Mouse (Mus musculus) heart, embryonic 14.5 days (tissue): Measurements from ENCODE around the gene Tfrc. TPM values are rescaled to one million over a fixed set of nuclear protein-coding genes. Genes with fewer than 3 reads are reported as not detected.

ENCODE experiments used
- ATAC-seq: fragments of 200-750 bp; cut with Nextera tagmentation; 2 replicates; pipeline ENCODE4 v1.8.0; 2017; ENCODE audit warnings: low read depth, moderate TSS enrichment; ENCODE audit not compliant: insufficient number of reproducible peaks, insufficient read depth, low FRiP score
- H3K27ac ChIP-seq, 2 experiments: fragments of 200-500 bp in 1 of 2; fragments of 300-500 bp in 1 of 2; sonication (generic) in 1 of 2; replicated peaks in 1 of 2; 2 replicates each; pipeline ENCODE4 v1.5.1; 2012 to 2014; ENCODE audit warnings: low read depth in 2 of 2, low read length in 2 of 2, control low read depth in 1 of 2, mild to moderate bottlenecking in 1 of 2, mixed read lengths in 1 of 2; ENCODE audit not compliant: control insufficient read depth in 1 of 2, insufficient read depth in 1 of 2
- H3K27me3 ChIP-seq: fragments of 300-500 bp; sonication (generic); 2 replicates; pipeline ENCODE4 v1.6.1; 2014; ENCODE audit warnings: mild to moderate bottlenecking, low read length, control low read depth; ENCODE audit not compliant: control insufficient read depth, insufficient read depth
- H3K36me3 ChIP-seq: fragments of 300-500 bp; sonication (generic); 2 replicates; pipeline ENCODE4 v1.6.1; 2014; ENCODE audit warnings: mild to moderate bottlenecking, control low read depth, low read length, mixed read lengths; ENCODE audit not compliant: control insufficient read depth, insufficient read depth
- H3K4me1 ChIP-seq, 2 experiments: fragments of 200-500 bp in 1 of 2; fragments of 300-500 bp in 1 of 2; sonication (generic) in 1 of 2; 2 replicates each; pipeline ENCODE4 v1.6.1; 2012 to 2014; ENCODE audit warnings: low read length in 2 of 2, control low read depth in 1 of 2, mixed read lengths in 1 of 2; ENCODE audit not compliant: control insufficient read depth in 2 of 2, insufficient read depth in 2 of 2
- H3K4me2 ChIP-seq: fragments of 300-500 bp; sonication (generic); 2 replicates; pipeline ENCODE4 v1.6.1; 2014; ENCODE audit warnings: mild to moderate bottlenecking, low read length
- H3K4me3 ChIP-seq, 2 experiments: fragments of 200-500 bp in 1 of 2; fragments of 300-500 bp in 1 of 2; sonication (generic) in 1 of 2; 2 replicates each; pipeline ENCODE4 v1.5.1; 2012 to 2014; ENCODE audit warnings: low read length in 2 of 2, mild to moderate bottlenecking in 2 of 2, control low read depth in 1 of 2, low read depth in 1 of 2, moderate library complexity in 1 of 2; ENCODE audit not compliant: control insufficient read depth in 1 of 2, insufficient read depth in 1 of 2
- H3K9ac ChIP-seq: fragments of 300-500 bp; sonication (generic); 2 replicates; pipeline ENCODE4 v1.6.1; 2014; ENCODE audit warnings: mild to moderate bottlenecking, low read length
- H3K9me3 ChIP-seq: fragments of 300-500 bp; sonication (generic); 2 replicates; pipeline ENCODE4 v1.6.1; 2016; ENCODE audit warnings: low read length, control low read depth; ENCODE audit not compliant: control insufficient read depth
- WGBS: fragments of 180-500 bp; shearing (Covaris S2); extraction: QIAGEN DNeasy Blood & Tissue Kit; methylation state at CpG from one replicate; pipeline ENCODE4 v1.1.7; 2014; 5-methylcytosine and 5-hydroxymethylcytosine counted together
- polyA plus RNA-seq: library from polyadenylated mRNA; unstranded; fragments of >200 nt; fragmentation: Nextera tagmentation; extraction: Ambion mirVana; gene quantifications from 2 replicates; pipeline ENCODE4 v1.2.1, GENCODE M21; 2014

Gene Tfrc
- polyA plus RNA-seq, 1 experiment from 2014 or later: 48.6 TPM

GRCm38 (mm10) chr16:32642280-32642679, 33.6 kb downstream of the Tfrc start:
- Histone ChIP-seq H3K36me3 (no peaks in the 10 kb centered on the region), H3K4me3 (no peak overlapping the region), H3K4me1 (peaks cover 14 to 17% of the 10 kb centered on the region in 2 experiments), H3K4me2 (no peak overlapping the region), H3K9me3 (no peaks in the 10 kb centered on the region), H3K27me3 (no peaks in the 10 kb centered on the region), H3K27ac (no peak overlapping the region), H3K9ac (no peak overlapping the region)
- WGBS: 73% methylated on average over 13 of the region's 13 CpGs
- ATAC-seq: no peak

- peaks cover 14% of the 10 kb centered on the region in 2 experiments for H3K4me1 ChIP-seq
- under 1% methylated on average over 34 of the region's 40 CpGs for WGBS
- peak; percentile 86 for ATAC-seq
- peak within 1 kb of the TSS; percentile 90 for H3K9ac ChIP-seq
- H3K9me3 ChIP-seq: no peaks in the 10 kb centered on the region
- no peaks in the 10 kb centered on the region for H3K27me3 ChIP-seq
- peak within 1 kb of the TSS in 1 of 2 experiments; percentile 66; a peak in 2 of 4 replicates for H3K27ac ChIP-seq
- H3K4me3 ChIP-seq: peak within 1 kb of the TSS; percentile 74 to 83
- peak within 1 kb of the TSS; percentile 93 for H3K4me2 ChIP-seq
- no peaks in the 10 kb centered on the region for H3K36me3 ChIP-seq
These were observed 34.9 kb downstream of the Tfrc start, which contains the start of gene Tnk2 for GRCm38 (mm10) chr16:32643661-32644061. Gene Tnk2, plus strand, starts transcription at chr16:32643874.

DNA sequence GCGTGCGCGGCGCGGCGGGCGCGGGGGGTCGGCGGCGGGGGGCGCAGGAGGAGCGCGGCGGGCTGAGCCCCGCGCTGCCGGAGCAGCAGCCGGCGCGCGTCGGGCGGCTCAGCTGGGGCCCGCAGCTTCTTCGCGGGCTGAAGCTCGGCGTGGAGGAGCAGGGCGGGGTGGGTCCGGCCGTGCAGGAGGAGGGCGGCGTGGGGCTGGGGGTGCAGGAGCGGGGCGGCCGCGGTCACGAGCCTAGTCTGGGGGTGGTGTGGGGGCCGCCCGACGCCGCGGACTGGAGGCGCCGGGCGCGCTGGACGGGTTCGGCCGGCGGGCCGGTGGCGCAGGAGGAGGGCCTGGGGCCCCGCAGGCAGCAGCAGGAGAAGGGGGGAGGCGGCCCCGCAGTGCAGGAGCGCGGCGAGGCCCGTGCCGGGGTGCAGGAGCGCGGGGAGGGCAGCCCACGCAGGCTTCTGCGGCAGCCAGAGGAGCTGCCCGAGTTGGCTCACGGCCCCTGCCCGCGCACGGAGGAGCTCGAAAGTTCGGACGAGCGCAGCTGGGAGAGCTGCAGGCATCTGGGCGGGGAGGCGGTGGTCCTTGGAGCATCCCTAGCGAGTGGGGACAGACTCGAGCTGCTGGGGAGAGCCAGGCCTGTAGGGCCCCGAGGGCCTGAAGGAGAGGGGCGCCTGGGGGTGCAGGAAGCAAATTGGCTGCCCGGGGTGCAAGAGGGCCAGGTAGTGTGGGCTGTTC, 35.5 kb downstream of the Tfrc start:
- no peaks in the 10 kb centered on the region for H3K9me3 ChIP-seq
- under 1% methylated on average over 70 of the region's 82 CpGs for WGBS

GRCm38 (mm10) chr16:32644801-32645170, 36.1 kb downstream of the Tfrc start:
- H3K36me3 ChIP-seq: no peaks in the 10 kb centered on the region

More for the DNA sequence above, 35.5 kb downstream of the Tfrc start:
- H3K4me1 ChIP-seq: peaks cover 14% of the 10 kb centered on the region in 2 experiments
- H3K27me3 ChIP-seq: no peaks in the 10 kb centered on the region
- H3K27ac ChIP-seq: peak overlapping the region in 1 of 2 experiments; percentile 66; a peak in 2 of 4 replicates
- peak overlapping the region; percentile 93 for H3K4me2 ChIP-seq
- ATAC-seq: peak; percentile 70
- H3K36me3 ChIP-seq: no peaks in the 10 kb centered on the region
- H3K9ac ChIP-seq: peak overlapping the region; percentile 90
- H3K4me3 ChIP-seq: peak overlapping the region; percentile 74 to 83

DNA sequence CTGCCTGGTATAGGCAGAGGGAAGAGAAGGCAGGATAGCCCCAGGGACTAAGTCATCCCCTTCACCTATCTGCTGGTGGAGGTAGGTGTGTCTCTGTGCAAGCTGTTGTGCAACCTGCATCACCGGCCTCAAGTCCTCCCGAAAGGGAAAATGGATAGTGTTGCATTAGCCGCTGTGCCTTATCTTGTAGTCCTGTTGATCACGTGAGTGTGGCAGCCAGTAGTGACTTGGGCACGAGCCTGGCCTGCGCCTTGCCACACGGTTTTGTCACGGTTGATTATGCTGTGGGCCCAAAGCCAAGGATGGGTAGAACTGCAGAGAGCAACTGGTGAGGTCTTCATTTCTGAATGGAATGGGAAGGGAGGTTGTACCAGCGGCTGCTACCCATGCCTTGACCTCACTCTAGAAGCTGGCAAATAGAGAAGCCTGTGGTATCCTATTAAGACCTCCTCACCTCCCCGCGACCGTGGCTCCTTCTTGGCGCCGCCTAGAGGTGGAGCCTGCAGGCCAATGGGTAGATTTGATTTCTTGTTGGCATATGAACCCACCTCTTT, 36.7 kb downstream of the Tfrc start:
- Histone ChIP-seq H3K4me3 (peak overlapping the region; percentile 74 to 83), H3K9me3 (no peaks in the 10 kb centered on the region), H3K4me2 (peak overlapping the region; percentile 93), H3K27ac (no peak overlapping the region), H3K36me3 (no peaks in the 10 kb centered on the region), H3K9ac (peak overlapping the region; percentile 90; the same call in 1 of the 2 replicates), H3K4me1 (peaks cover 12 to 14% of the 10 kb centered on the region in 2 experiments), H3K27me3 (no peaks in the 10 kb centered on the region)
- 11% methylated on average over 14 of the region's 14 CpGs for WGBS
- ATAC-seq: no peak

More at GRCm38 (mm10) chr16:32644801-32645170, 36.1 kb downstream of the Tfrc start:
- H3K27ac ChIP-seq: no peak overlapping the region; a peak in 1 of 4 replicates
- no peaks in the 10 kb centered on the region for H3K27me3 ChIP-seq
- H3K9me3 ChIP-seq: no peaks in the 10 kb centered on the region
- peak overlapping the region; percentile 90 for H3K9ac ChIP-seq
- H3K4me1 ChIP-seq: peaks cover 14% of the 10 kb centered on the region in 2 experiments
- H3K4me2 ChIP-seq: peak overlapping the region; percentile 93
- ATAC-seq: no peak
- peak overlapping the region; percentile 74 to 83 for H3K4me3 ChIP-seq
- WGBS: 7% methylated on average over 12 of the region's 12 CpGs

DNA sequence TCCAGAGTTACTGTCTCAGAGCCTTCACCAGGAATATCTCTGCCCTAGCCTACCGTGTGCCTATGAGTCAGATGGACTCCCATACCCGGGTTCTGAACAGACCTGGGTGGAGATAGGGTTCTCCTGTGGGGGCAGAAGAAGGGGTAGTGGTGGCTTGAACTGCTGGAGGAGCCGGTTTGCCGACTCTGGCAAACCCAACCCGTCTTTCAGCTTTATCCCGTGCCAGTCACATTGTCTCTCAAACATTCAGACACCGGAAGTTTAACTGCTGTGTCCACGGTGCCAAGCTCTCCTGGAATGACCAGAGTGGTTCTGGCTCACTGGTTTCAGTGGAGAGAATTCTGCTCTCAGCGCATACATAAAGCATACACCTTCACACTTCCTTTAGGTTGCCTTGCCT, 37.3 kb downstream of the Tfrc start:
- Histone ChIP-seq H3K9me3 (no peaks in the 10 kb centered on the region), H3K36me3 (no peaks in the 10 kb centered on the region)

GRCm38 (mm10) chr16:32647712-32648111, 39.0 kb downstream of the Tfrc start:
- Histone ChIP-seq H3K36me3 (no peaks in the 10 kb centered on the region), H3K27me3 (no peaks in the 10 kb centered on the region), H3K9me3 (no peaks in the 10 kb centered on the region), H3K27ac (no peak overlapping the region), H3K9ac (no peak overlapping the region), H3K4me2 (no peak overlapping the region), H3K4me3 (no peak overlapping the region), H3K4me1 (peaks cover 13 to 14% of the 10 kb centered on the region in 2 experiments)
- no peak for ATAC-seq

More for the DNA sequence above, 37.3 kb downstream of the Tfrc start:
- H3K4me2 ChIP-seq: peak overlapping the region; percentile 93
- no peak overlapping the region for H3K9ac ChIP-seq
- no peak for ATAC-seq
- no peak overlapping the region for H3K27ac ChIP-seq
- peaks cover 13 to 14% of the 10 kb centered on the region in 2 experiments for H3K4me1 ChIP-seq
- H3K27me3 ChIP-seq: no peaks in the 10 kb centered on the region
- 80% methylated on average over 9 of the region's 9 CpGs for WGBS
- H3K4me3 ChIP-seq: peak overlapping the region in 1 of 2 experiments; percentile 83; a peak in 1 of 4 replicates
